Mouse (Mus musculus): ENCODE results near the gene Tmem145.

GRCm38 (mm10) chr7:25274571-25274970 is 31.3 kb upstream of the Tmem145 start:
- no peak for TF ChIP-seq CTCF (conservative IDR thresholded peaks at IDR 0.05; ENCODE audit: insufficient read depth, insufficient read length, low read depth, low read length)
- no peak for TF ChIP-seq POLR2A (IDR thresholded peaks at IDR 0.05; ENCODE audit: low read depth, low read length)
